Mouse (Mus musculus) intestine, embryonic 14.5 days (tissue): ENCODE measurements around the gene Hrg. TPM values are rescaled to one million over a fixed set of nuclear protein-coding genes. Genes with fewer than 3 reads are reported as not detected.
"Not testable (repeated sequence)": the region's sequence is repeated elsewhere in the genome, so short reads cannot be mapped to it uniquely, and the experiment has no call there.

Source experiments
- ATAC-seq: fragments of 200-750 bp; cut with Nextera tagmentation; replicated peaks from 2 replicates; pipeline ENCODE4 v1.8.0; 2017; ENCODE audit warnings: low read depth, moderate number of reproducible peaks, moderate TSS enrichment, moderate library complexity; ENCODE audit not compliant: low FRiP score, low TSS enrichment
- DNase-seq: peaks from one replicate; pipeline ENCODE4 v3.0.0-alpha.2; 2018; ENCODE audit warnings: low spot score
- H3K27ac ChIP-seq: fragments of 300-500 bp; sonication (generic); 2 replicates; pipeline ENCODE4 v1.5.1; 2014; ENCODE audit warnings: low read depth, mild to moderate bottlenecking, control low read depth
- H3K27me3 ChIP-seq: fragments of 300-500 bp; sonication (generic); replicated peaks from 2 replicates; pipeline ENCODE4 v1.6.1; 2014; ENCODE audit warnings: low read length, control low read depth; ENCODE audit not compliant: control insufficient read depth, insufficient read depth
- H3K36me3 ChIP-seq: fragments of 300-500 bp; sonication (generic); 2 replicates; pipeline ENCODE4 v1.6.1; 2014; ENCODE audit warnings: low read length, control low read depth; ENCODE audit not compliant: control insufficient read depth, insufficient read depth
- H3K4me1 ChIP-seq: fragments of 300-500 bp; sonication (generic); replicated peaks from 2 replicates; pipeline ENCODE4 v1.6.1; 2014; ENCODE audit warnings: low read length, control low read depth, mixed read lengths; ENCODE audit not compliant: control insufficient read depth, insufficient read depth
- H3K4me2 ChIP-seq: fragments of 300-500 bp; sonication (generic); 2 replicates; pipeline ENCODE4 v1.6.1; 2014; ENCODE audit warnings: low read length
- H3K4me3 ChIP-seq: fragments of 300-500 bp; sonication (generic); 2 replicates; pipeline ENCODE4 v1.5.1; 2014; ENCODE audit warnings: low read depth, low read length, control low read depth, mixed read lengths
- H3K9ac ChIP-seq: fragments of 300-500 bp; sonication (generic); 2 replicates; pipeline ENCODE4 v1.6.1; 2014; ENCODE audit warnings: mild to moderate bottlenecking, low read length
- H3K9me3 ChIP-seq: fragments of 300-500 bp; sonication (generic); 2 replicates; pipeline ENCODE4 v1.6.1; 2016; ENCODE audit warnings: low read length, control low read depth; ENCODE audit not compliant: control insufficient read depth
- WGBS: fragments of 180-500 bp; shearing (Covaris S2); extraction: QIAGEN DNeasy Blood & Tissue Kit; methylation state at CpG from one replicate; pipeline ENCODE4 v1.1.7; 2014; 5-methylcytosine and 5-hydroxymethylcytosine counted together
- polyA plus RNA-seq: library from polyadenylated mRNA; unstranded; fragments of >200 nt; fragmentation: Nextera tagmentation; extraction: Ambion mirVana; gene quantifications from 2 replicates; pipeline ENCODE4 v1.2.1, GENCODE M21; 2014

Gene Hrg
- polyA plus RNA-seq, 1 experiment from 2014 or later = not detected

- ATAC-seq, DNase-seq, H3K27me3 ChIP-seq, H3K27ac ChIP-seq, H3K9me3 ChIP-seq, H3K4me3 ChIP-seq, H3K4me1 ChIP-seq, H3K9ac ChIP-seq, H3K36me3 ChIP-seq, H3K4me2 ChIP-seq: not testable (repeated sequence)
These were observed 8.9 kb upstream of the Hrg start for GRCm38 (mm10) chr16:22941825-22942476.

- 80% methylated on average over 2 of the region's 2 CpGs for WGBS
- ATAC-seq = no peak
- H3K4me3 ChIP-seq = no peak overlapping the region
These were observed 3.5 kb upstream of the Hrg start for GRCm38 (mm10) chr16:22947371-22947770.

GRCm38 (mm10) chr16:22953069-22953468 is 2.2 kb downstream of the Hrg start:
- Histone ChIP-seq H3K27me3 (no peaks in the 10 kb centered on the region), H3K4me2 (no peak overlapping the region), H3K27ac (no peak overlapping the region), H3K9me3 (no peaks in the 10 kb centered on the region), H3K4me1 (no peaks in the 10 kb centered on the region), H3K9ac (no peak overlapping the region), H3K36me3 (no peaks in the 10 kb centered on the region), H3K4me3 (no peak overlapping the region)
- DNase-seq = no peak
- ATAC-seq = no peak
- WGBS = 35% methylated on average over 4 of the region's 4 CpGs

More at GRCm38 (mm10) chr16:22947371-22947770, 3.5 kb upstream of the Hrg start:
- H3K9ac ChIP-seq = no peak overlapping the region
- no peak overlapping the region for H3K27ac ChIP-seq
- H3K4me2 ChIP-seq = no peak overlapping the region
- no peaks in the 10 kb centered on the region for H3K9me3 ChIP-seq
- H3K27me3 ChIP-seq = no peaks in the 10 kb centered on the region
- no peaks in the 10 kb centered on the region for H3K4me1 ChIP-seq
- no peaks in the 10 kb centered on the region for H3K36me3 ChIP-seq
- no peak for DNase-seq

GRCm38 (mm10) chr16:22955397-22956084 is 4.7 kb downstream of the Hrg start:
- ATAC-seq = no peak
- no peaks in the 10 kb centered on the region for H3K9me3 ChIP-seq

GRCm38 (mm10) chr16:22956085-22956439 is 5.2 kb downstream of the Hrg start:
- no peak overlapping the region for H3K9ac ChIP-seq
- H3K27ac ChIP-seq = no peak overlapping the region
- no peaks in the 10 kb centered on the region for H3K36me3 ChIP-seq
- no peaks in the 10 kb centered on the region for H3K27me3 ChIP-seq
- no peak for DNase-seq
- WGBS = 87% methylated on average over 11 of the region's 11 CpGs
- no peak overlapping the region for H3K4me2 ChIP-seq
- no peaks in the 10 kb centered on the region for H3K4me1 ChIP-seq
- no peak for ATAC-seq
- no peaks in the 10 kb centered on the region for H3K9me3 ChIP-seq
- no peak overlapping the region for H3K4me3 ChIP-seq

More at GRCm38 (mm10) chr16:22955397-22956084, 4.7 kb downstream of the Hrg start:
- Histone ChIP-seq H3K27ac (no peak overlapping the region), H3K4me2 (no peak overlapping the region), H3K36me3 (no peaks in the 10 kb centered on the region), H3K4me1 (no peaks in the 10 kb centered on the region), H3K27me3 (no peaks in the 10 kb centered on the region), H3K9ac (no peak overlapping the region), H3K4me3 (no peak overlapping the region)
- WGBS = 69% methylated on average over 13 of the region's 13 CpGs
- no peak for DNase-seq

- Histone ChIP-seq H3K4me3 (no peak overlapping the region), H3K9ac (no peak overlapping the region), H3K4me2 (no peak overlapping the region), H3K4me1 (no peaks in the 10 kb centered on the region), H3K9me3 (no peaks in the 10 kb centered on the region), H3K27ac (no peak overlapping the region), H3K36me3 (no peaks in the 10 kb centered on the region), H3K27me3 (no peaks in the 10 kb centered on the region)
- DNase-seq (no peak), ATAC-seq (no peak)
- WGBS = 93% methylated on average over 8 of the region's 8 CpGs
These were observed 10.2 kb downstream of the Hrg start for GRCm38 (mm10) chr16:22961073-22961472.

- no peak for ATAC-seq
- no peak overlapping the region for H3K4me3 ChIP-seq
- no peak for DNase-seq
- H3K4me2 ChIP-seq = no peak overlapping the region
- H3K27ac ChIP-seq = no peak overlapping the region
- H3K9me3 ChIP-seq = no peaks in the 10 kb centered on the region
- 78% methylated on average over 5 of the region's 5 CpGs for WGBS
- H3K27me3 ChIP-seq = no peaks in the 10 kb centered on the region
- H3K4me1 ChIP-seq = no peaks in the 10 kb centered on the region
- no peaks in the 10 kb centered on the region for H3K36me3 ChIP-seq
- H3K9ac ChIP-seq = no peak overlapping the region
These were observed 11.4 kb downstream of the Hrg start for GRCm38 (mm10) chr16:22962256-22962655.

GRCm38 (mm10) chr16:22963293-22963692 is 12.4 kb downstream of the Hrg start:
- no peak for DNase-seq
- Histone ChIP-seq H3K36me3 (no peaks in the 10 kb centered on the region), H3K27me3 (no peaks in the 10 kb centered on the region), H3K27ac (no peak overlapping the region), H3K4me3 (no peak overlapping the region), H3K4me1 (no peaks in the 10 kb centered on the region), H3K9ac (no peak overlapping the region), H3K4me2 (no peak overlapping the region), H3K9me3 (no peaks in the 10 kb centered on the region)
- no peak for ATAC-seq
